Comparison of ENCODE assay signal across 27 mouse cellular contexts in the genomic region with DNA sequence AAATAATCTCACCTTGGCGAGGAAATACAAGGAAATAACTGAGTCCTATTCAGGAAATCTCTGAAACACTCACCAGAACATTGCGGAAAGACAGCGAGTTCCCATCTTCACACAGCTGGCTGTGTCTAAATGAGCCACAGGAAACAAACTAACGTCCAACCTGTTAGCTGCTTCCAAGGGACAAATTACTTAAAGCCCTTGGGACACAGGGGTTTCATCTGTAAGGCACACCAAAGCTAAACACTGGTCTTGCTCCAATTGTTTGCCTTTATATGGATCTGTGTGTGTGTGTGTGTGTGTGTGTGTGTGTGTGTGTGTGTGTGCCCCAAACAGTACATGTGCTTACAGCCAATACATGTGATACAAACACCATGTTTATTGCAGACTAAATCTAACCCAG.
A peak's percentile ranks its signal among the peaks of the same experiment; 100 is the strongest.
DNase-seq lines count a peak whose midpoint lies in the region; ATAC-seq and TF ChIP-seq lines count a peak whose summit lies in the region.
"Had no signal": no experiment of that assay in that cellular context is flagged by ENCODE, and none has a peak within 500 bp of the region (broad histone marks: within the 10 kb centered on the region; RNA-seq: fewer than 3 reads in every experiment).

No protein-coding gene starts in this region.

- H3K27me3 ChIP-seq in heart, embryonic 10.5 days (ENCODE audit: insufficient read depth, poor library complexity, severe bottlenecking), result no peaks in the 10 kb centered on the region
- H3K27me3 ChIP-seq in intestine, postnatal 0 days (replicated peaks; ENCODE audit: control insufficient read depth, insufficient read depth, low read length), result no peaks in the 10 kb centered on the region
- H3K27me3 ChIP-seq: embryonic facial prominence, embryonic 12.5 days; hindbrain, embryonic 15.5 days; limb, embryonic 15.5 days; midbrain, embryonic 15.5 days had no signal

- WGBS in heart, embryonic 10.5 days, result 67% methylated on average over 4 of the region's 4 CpGs
- WGBS in intestine, postnatal 0 days, result 58% methylated on average over 4 of the region's 4 CpGs

- no peak for TF ChIP-seq CTCF in intestine, postnatal 0 days (IDR thresholded peaks at IDR 0.05; ENCODE audit: low read depth)

- DNase-seq in heart, adult 11 months, result peak; percentile 88
- DNase-seq in heart, embryonic 10.5 days (ENCODE audit: low spot score), result no peak
- peak; percentile 2 for DNase-seq in adrenal gland, postnatal 10 days
- peak; percentile 5 for DNase-seq in adrenal gland, postnatal 14 days
- peak; percentile 57 for DNase-seq in kidney, postnatal 14 days
- no peak for DNase-seq in ovary, postnatal 10 days (ENCODE audit: low spot score)
- DNase-seq: B cell, adult 2 months; cerebellum, adult 11 months; cerebellum, adult 9-10 months; cerebellum, postnatal 36 days; heart, postnatal 14 days; lung, adult 2 months; lung, postnatal 14 days; right cerebral cortex, postnatal 4 days; thymus, adult 18-20 months; thymus, postnatal 25 days had no signal

- no peak overlapping the region for H3K4me3 ChIP-seq in heart, embryonic 10.5 days
- no peak overlapping the region for H3K4me3 ChIP-seq in intestine, postnatal 0 days (ENCODE audit: low read depth, low read length)
- H3K4me3 ChIP-seq: embryonic facial prominence, embryonic 12.5 days; hindbrain, embryonic 10.5 days; hindbrain, embryonic 15.5 days; limb, embryonic 10.5 days; limb, embryonic 15.5 days; midbrain, embryonic 15.5 days had no signal

- H3K4me2 ChIP-seq in intestine, postnatal 0 days (replicated peaks; ENCODE audit: low read depth), result no peak overlapping the region
- H3K4me2 ChIP-seq: embryonic facial prominence, embryonic 12.5 days; hindbrain, embryonic 15.5 days; limb, embryonic 15.5 days; midbrain, embryonic 15.5 days had no signal

- no peaks in the 10 kb centered on the region for H3K4me1 ChIP-seq in heart, embryonic 10.5 days
- no peaks in the 10 kb centered on the region for H3K4me1 ChIP-seq in intestine, postnatal 0 days (replicated peaks; ENCODE audit: control insufficient read depth, insufficient read depth, low read length)
- H3K4me1 ChIP-seq: embryonic facial prominence, embryonic 12.5 days; hindbrain, embryonic 10.5 days; hindbrain, embryonic 15.5 days; limb, embryonic 10.5 days; limb, embryonic 15.5 days; midbrain, embryonic 15.5 days had no signal

- ATAC-seq in intestine, postnatal 0 days, result no peak
- ATAC-seq: forebrain, embryonic 16.5 days; inflammation-experienced regulatory T-cells, adult 6 months; midbrain, embryonic 15.5 days had no signal

- no peak overlapping the region for H3K9ac ChIP-seq in intestine, postnatal 0 days (ENCODE audit: low read depth, low read length)
- H3K9ac ChIP-seq: embryonic facial prominence, embryonic 12.5 days; hindbrain, embryonic 15.5 days; limb, embryonic 15.5 days; liver, embryonic 14.5 days; midbrain, embryonic 15.5 days had no signal

- H3K36me3 ChIP-seq in heart, embryonic 10.5 days, result no peaks in the 10 kb centered on the region
- no peaks in the 10 kb centered on the region for H3K36me3 ChIP-seq in intestine, postnatal 0 days (ENCODE audit: control insufficient read depth, insufficient read depth)
- H3K36me3 ChIP-seq: embryonic facial prominence, embryonic 12.5 days; hindbrain, embryonic 10.5 days; hindbrain, embryonic 15.5 days; limb, embryonic 10.5 days; limb, embryonic 15.5 days; midbrain, embryonic 15.5 days had no signal

- no peak overlapping the region for H3K27ac ChIP-seq in heart, embryonic 10.5 days
- H3K27ac ChIP-seq in intestine, postnatal 0 days (ENCODE audit: low read depth, low read length), result no peak overlapping the region
- H3K27ac ChIP-seq: embryonic facial prominence, embryonic 12.5 days; hindbrain, embryonic 10.5 days; hindbrain, embryonic 15.5 days; limb, embryonic 10.5 days; limb, embryonic 15.5 days; liver, embryonic 14.5 days; midbrain, embryonic 15.5 days; stomach, postnatal 0 days had no signal

- no peaks in the 10 kb centered on the region for H3K9me3 ChIP-seq in heart, embryonic 10.5 days
- no peaks in the 10 kb centered on the region for H3K9me3 ChIP-seq in intestine, postnatal 0 days (ENCODE audit: control insufficient read depth)
- H3K9me3 ChIP-seq: embryonic facial prominence, embryonic 12.5 days; hindbrain, embryonic 10.5 days; hindbrain, embryonic 15.5 days; limb, embryonic 10.5 days; limb, embryonic 15.5 days; midbrain, embryonic 15.5 days had no signal

Comparison
In these comparisons a context has a peak if more than half of its experiments do, and no peak if none do; other contexts are left out.
1. DNase-seq: peak in heart, adult 11 months (single experiment), adrenal gland, postnatal 10 days (single experiment), adrenal gland, postnatal 14 days (single experiment) and kidney, postnatal 14 days (single experiment); none in heart, embryonic 10.5 days (single experiment) and ovary, postnatal 10 days (single experiment).